Mouse (Mus musculus) CD8-positive naive resting alpha-beta T cell, adult 2 months (primary cell): Measurements from ENCODE around the gene Mycl.

ENCODE experiments used
- DNase-seq, 2 experiments: peaks; one replicate each; pipeline ENCODE4 v3.0.0; 2022; ENCODE audit warnings: low read depth in 2 of 2, low spot score in 2 of 2

The Mycl gene

DNA sequence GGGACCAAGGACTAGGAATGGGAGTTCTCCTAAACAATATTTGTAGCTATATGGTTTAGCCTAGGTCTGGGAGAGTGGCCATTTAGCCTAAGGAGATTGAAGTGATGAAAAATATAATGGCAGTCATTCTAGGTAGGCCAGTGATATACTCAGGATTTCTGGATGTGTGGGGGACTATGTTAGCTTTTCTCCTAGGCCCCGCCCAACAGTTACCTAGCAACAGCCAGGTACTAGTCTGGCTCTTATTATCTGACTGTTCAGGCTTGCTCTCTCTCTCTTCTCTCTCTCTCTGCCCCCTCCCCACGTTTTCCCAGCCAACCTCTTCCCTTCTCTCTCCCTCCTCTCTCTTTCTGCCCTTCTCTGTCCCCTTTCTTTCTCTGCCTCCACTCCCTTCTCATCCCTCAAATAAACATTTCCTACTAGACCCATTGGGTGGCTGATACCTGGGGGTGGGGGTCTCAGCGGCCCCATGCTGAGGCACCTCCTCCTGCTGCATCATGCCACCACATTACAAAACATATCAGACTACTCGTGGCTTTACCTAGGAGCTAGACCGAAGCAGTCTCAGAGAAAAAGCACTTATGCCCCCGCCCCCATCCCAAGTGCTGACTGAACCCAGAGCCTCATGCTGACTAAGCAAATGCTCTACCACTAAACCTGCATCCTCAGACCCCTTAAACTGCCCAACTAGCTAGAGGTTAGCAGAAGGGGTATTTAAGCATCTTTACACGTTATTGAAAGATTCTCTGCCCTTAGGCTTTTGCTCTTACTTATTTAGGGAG lies 19.2 kb downstream of the Mycl start:
- DNase-seq, result no peak

DNA sequence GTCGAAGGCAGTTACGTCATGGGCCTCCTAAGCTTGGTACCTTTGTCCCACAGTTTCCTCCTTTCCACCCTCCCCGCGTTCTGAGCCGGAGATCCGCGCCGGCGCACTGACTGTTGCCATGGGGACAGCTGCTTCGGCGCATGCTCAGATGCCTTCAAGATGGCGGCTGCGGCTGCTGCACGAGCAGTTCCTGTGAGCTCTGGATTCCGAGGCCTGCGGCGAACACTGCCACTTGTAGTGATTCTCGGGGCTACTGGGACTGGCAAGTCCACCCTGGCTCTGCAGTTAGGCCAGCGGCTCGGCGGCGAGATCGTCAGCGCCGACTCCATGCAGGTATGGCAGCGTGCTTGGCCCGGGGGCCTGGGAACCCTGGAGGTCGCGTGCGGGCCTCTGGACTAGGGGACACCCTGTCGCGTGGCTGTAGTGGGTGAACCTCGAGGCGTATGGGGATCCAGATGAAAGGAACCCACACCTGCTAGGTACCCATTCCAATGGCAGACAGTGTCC lies 21.1 kb downstream of the Mycl start, which contains the start of gene Trit1:
Gene Trit1, plus strand, starts transcription at position 147 of the 507 bp plus-strand sequence.
- peak; percentile 94 for DNase-seq

DNA sequence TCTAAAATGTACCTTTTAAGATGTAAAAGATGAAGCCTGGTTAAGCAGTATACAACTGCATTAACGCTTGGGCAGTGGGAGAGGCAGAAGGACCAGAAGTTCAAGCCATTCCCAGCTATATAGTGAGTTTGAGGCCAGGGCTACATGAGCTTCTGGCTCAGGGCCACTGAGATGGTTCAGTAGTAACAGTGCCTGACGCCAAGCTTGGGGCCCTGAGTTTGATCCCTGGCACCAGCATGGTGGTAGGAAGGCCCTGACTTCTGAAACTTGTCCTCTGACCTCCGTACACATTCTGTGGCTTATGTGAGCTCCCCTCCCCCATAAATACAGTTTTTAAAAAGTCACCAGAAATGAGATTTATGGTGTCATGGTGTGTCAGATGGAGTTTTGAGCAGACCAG lies 26.1 kb downstream of the Mycl start:
- no peak for DNase-seq

DNA sequence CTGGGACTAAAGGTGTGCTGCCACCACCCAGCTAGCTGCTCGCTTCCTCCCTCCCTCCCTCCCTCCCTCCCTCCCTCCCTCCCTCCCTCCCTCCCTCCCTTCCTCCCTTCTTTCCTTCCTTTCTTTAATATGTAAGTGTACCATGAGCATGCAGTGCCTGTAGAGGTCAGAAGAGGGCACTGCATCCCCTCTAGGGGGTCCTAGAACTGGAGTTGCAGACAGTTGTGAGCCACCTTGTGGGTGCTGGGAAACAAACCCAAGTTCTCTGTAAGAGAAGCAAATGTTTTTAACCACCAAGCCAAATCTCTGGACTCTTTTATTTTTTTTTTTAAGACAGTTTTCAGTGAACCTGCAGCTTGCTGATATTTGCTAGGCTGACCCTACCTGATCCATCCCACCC lies 27.4 kb downstream of the Mycl start:
- DNase-seq, result no peak

DNA sequence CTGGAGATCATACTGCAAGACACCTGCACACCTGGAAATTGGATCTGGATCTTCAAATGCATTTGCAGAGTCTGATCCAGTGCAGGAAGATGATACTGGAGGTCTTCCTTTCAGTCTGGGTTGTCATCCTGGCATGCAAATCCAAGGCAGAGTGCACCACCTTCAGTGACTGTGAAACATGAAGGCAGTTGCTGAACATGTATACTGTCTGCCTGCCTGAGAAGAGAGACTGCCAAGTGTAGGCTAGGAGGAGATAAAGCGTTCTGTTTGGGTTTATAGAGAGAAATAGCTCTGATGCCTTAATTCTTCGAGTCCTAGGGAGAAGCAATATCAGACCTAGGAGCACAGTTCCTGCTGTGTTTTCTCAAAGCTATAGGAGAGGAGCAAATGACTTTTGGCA lies 30.0 kb downstream of the Mycl start:
- DNase-seq, result no peak

DNA sequence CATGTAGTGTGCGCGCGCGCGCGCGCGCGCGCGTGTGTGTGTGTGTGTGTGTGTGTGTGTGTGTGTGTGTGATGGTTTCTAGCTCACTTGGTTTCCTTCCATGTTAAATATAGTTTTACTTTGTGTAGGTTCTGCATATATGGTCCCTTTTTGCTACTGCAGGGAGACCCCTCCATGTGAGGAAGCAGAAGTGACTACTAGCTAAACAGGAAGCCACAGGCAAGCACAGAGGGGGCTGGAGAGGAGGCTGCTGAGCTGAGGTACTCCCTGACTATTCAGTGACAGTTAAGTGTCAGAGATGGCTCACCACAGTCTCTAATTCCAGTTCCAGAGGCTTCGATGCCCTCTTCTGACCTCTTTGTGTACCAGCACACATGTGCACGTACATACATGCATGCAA lies 30.7 kb downstream of the Mycl start:
- DNase-seq, result no peak

DNA sequence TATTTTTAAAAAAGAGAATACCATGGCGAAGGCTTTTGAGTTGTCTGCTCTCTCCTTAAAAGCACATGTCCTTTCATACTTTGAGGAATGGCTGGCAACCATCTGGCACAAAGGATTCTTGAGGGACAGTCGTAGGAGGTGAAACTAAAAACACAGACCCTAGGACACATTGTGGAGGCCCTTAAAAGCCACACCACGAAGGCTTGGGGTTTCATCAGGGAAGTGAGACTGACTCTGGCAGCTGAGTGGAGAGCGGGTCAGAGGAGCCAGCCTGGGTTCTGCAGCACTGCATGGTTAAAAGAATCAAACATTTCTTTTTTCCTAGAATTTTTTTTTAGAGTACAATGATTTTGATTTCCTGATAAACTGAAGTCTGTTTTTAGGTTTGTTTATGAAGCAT lies 31.1 kb downstream of the Mycl start:
- no peak for DNase-seq

DNA sequence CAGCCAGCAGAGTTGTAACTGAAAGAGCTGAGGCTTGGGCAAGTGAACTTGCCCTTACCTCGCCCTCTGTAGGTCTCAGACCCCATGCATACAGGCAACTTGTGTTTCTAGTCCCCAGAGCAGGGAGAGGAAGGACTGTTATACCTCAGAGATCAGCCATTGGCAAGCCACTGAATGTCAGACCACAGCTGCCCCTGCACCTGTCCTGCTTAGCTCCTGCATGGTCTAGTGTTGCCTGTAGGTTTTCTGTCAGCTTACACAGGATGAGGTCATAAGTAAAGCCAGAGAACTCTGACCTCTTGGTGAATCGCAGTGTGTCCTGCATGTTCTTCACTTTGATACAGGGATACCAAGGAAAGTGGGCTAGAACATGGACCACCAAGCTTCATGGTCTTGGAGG lies 39.4 kb downstream of the Mycl start:
- no peak for DNase-seq

DNA sequence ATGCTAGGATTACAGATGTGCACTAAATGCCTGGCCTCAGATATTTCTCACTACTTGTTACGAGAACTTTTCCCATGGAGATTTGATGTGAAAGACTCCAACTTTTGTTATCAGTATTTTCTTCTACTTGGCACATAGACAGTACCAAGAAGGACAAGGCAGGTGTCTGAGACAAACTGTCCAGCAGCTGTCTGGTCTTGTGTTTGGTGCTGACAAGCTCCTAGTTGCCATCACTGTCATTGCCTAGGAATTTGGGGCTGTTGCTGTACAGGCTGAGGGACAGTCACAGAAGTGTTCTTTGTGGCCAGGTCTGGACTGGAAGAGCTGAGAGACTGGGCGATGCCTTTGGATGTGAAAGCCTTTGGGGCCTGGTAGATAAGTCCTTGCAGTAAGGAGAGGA lies 40.2 kb downstream of the Mycl start:
- no peak for DNase-seq

DNA sequence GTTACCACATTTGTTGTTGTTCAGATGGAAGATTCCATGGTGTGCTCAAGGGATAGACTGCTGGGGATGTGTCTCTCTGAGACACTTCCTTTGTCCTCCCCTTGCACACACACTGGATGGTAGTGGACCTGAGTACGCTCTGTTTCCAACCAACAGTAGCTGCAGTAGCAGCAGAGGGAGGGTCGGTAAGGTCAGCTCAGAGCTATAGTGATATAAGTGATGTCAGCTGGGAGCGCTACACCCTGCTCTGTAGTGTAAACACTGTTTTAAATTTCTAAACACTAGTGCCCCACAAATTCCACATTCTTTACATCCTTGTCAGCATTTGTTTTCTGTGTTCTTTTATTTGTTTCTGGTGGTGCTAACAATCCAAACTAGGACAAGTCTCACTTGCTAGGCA lies 41.3 kb downstream of the Mycl start:
- DNase-seq, result no peak

DNA sequence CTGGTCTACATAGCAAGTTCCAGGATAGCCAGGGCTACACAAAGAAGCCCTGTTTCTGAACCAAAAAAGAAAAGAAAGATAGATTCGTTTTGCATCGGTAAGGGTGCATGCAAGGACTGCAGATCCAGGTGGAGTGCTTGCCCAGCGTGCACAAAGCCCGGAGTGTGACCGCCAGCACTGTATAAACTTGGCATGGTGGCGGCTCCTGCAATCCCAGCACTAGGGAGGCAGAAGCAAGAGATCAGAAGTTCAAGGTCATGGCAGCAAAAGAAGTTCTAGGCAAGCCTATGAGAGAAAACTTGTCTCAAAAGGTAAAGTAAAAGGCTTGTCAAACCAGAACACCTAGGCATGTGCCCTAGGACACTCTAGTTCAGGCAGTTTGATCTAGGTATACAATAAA lies 45.7 kb downstream of the Mycl start:
- DNase-seq, result no peak

DNA sequence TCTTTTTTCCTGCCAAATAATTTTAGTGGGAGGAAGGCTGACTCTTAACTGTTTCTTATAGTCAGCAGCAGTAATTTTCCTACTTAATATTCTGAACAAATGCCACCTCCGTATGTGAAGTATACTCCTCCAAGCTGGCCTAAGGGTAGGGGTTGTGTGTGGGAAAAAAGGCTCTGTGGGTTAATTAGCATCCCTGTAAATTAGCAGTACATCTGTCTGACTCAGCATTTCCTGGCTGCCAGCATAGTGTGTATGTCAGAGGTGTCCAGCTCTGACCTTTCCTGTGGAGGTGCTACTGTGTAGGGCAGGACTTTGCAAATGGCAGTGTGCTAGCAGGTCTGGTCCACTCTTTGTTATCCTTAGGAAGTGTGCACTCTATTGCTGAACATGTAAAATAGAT lies 48.4 kb downstream of the Mycl start:
- DNase-seq, result no peak

DNA sequence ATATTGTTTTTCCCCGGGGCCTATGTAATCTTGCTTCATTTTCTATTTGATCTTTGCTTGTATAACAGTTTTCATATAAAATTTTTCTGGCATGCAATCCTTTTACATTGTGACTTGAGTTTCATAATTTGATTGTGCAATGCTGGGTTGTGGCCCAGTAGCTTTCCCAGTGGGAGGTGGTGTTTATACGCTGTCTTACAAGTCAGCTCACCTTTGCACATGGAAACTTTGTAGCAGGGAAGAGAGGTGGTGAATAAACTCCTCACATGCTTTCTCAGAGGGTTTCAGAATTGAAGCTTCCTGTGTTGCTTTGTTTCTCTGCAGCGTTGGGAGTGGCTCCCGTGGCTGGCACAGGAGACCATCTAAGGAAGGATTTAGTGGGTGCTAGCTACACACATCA lies 49.4 kb downstream of the Mycl start:
- no peak for DNase-seq

DNA sequence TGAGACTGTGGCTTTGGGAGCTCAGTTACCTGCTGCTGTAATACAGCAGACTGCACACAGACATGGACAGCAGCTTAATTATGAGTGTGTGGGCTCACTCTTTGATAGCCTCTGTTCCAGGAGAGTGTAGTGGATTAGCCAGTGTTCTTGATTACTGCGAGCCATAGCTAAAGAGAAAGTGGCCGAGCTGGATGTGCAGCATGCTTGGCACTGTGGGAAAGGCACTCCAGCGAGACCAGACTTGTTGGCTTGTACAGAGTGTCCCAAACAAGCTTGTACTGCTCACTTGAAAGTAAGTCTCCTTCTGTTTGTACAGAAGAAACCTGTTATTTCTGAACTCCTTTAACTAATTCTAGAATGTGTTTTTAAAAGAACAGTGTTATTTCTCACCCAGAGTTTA lies 50.8 kb downstream of the Mycl start:
- DNase-seq, result no peak

DNA sequence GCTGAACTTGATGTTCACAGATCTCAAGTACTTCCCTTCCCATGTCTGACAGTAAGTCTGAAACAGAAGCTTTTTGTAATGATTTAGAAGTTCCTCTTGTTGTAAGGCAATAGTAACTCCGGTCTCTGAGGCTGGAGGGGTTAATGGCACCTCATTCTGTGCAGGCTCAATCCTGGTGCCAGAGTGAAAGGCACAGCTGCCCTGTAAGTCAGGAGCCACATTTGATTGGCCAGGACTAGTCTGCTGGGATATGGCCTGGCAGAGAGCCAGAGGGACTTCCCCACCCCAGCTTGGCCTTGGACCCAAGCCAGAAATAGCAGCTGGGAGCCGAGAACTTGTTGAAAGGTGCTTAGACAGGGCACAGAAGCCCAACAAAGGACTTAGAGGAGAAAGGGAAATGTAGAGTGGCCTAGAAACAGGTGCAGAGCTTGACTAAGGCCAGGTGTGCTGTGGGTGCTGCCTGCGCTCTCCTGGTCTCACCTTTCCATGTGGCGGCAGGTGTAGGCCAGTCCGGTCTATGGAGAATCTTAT lies 55.3 kb downstream of the Mycl start:
- DNase-seq, result no peak
